Mouse (Mus musculus): Measurements from ENCODE around the gene Etfrf1. TPM values are rescaled to one million over a fixed set of nuclear protein-coding genes. Genes with fewer than 3 reads are reported as not detected.

Etfrf1 gene
- total RNA-seq, 2 experiments from 2014 or later, result 25.5 to 25.9 TPM

- no peak for DNase-seq (ENCODE audit: low spot score in 2 of 2)
Measured at GRCm38 (mm10) chr6:145215826-145216225, 4.9 kb downstream of the Etfrf1 start.

GRCm38 (mm10) chr6:145224246-145224645 lies 13.3 kb downstream of the Etfrf1 start:
- no peak for DNase-seq (ENCODE audit: low spot score in 2 of 2)

GRCm38 (mm10) chr6:145226296-145226695 lies 15.4 kb downstream of the Etfrf1 start:
- DNase-seq (ENCODE audit: low spot score in 2 of 2), result no peak

GRCm38 (mm10) chr6:145234391-145234790 lies 23.5 kb downstream of the Etfrf1 start:
- DNase-seq (ENCODE audit: low spot score in 2 of 2), result no peak

- DNase-seq (ENCODE audit: low spot score in 2 of 2), result no peak
Measured at GRCm38 (mm10) chr6:145235367-145235766, 24.4 kb downstream of the Etfrf1 start.

GRCm38 (mm10) chr6:145237148-145237547 lies 26.2 kb downstream of the Etfrf1 start:
- DNase-seq (ENCODE audit: low spot score in 2 of 2), result no peak

GRCm38 (mm10) chr6:145240285-145240684 lies 29.4 kb downstream of the Etfrf1 start:
- no peak for DNase-seq (ENCODE audit: low spot score in 2 of 2)

GRCm38 (mm10) chr6:145242521-145242920 lies 31.6 kb downstream of the Etfrf1 start:
- DNase-seq (ENCODE audit: low spot score in 2 of 2), result no peak

- DNase-seq (ENCODE audit: low spot score in 2 of 2), result no peak
Measured at GRCm38 (mm10) chr6:145246841-145247240, 35.9 kb downstream of the Etfrf1 start.

- no peak for DNase-seq (ENCODE audit: low spot score in 2 of 2)
Measured at GRCm38 (mm10) chr6:145247886-145248285, 37.0 kb downstream of the Etfrf1 start.

GRCm38 (mm10) chr6:145249291-145250184 lies 38.6 kb downstream of the Etfrf1 start:
- peak; percentile 24 to 29 for DNase-seq (ENCODE audit: low spot score in 2 of 2)

- peak; percentile 82 to 86 for DNase-seq (ENCODE audit: low spot score in 2 of 2)
Measured at GRCm38 (mm10) chr6:145250185-145250791, 39.4 kb downstream of the Etfrf1 start, which contains the start of gene Kras. Gene Kras (minus strand): TSS chr6:145250239.

- peak; percentile 15 to 28 for DNase-seq (ENCODE audit: low spot score in 2 of 2)
Measured at GRCm38 (mm10) chr6:145250820-145251219, 39.9 kb downstream of the Etfrf1 start.

GRCm38 (mm10) chr6:145255952-145256700 lies 45.2 kb downstream of the Etfrf1 start:
- no peak for DNase-seq (ENCODE audit: low spot score in 2 of 2)

- DNase-seq (ENCODE audit: low spot score in 2 of 2), result no peak
Measured at GRCm38 (mm10) chr6:145256701-145257073, 45.8 kb downstream of the Etfrf1 start.

GRCm38 (mm10) chr6:145262314-145262713 lies 51.4 kb downstream of the Etfrf1 start:
- no peak for DNase-seq (ENCODE audit: low spot score in 2 of 2)

Other genes with a start within 250 kb of the Etfrf1 start
- 10 to 100 TPM; 88.1 to 88.7 TPM for gene Bcat1, start 134.9 kb upstream of the Etfrf1 start, total RNA-seq (2021)
- gene Lrmp, start 95.5 kb upstream of the Etfrf1 start, total RNA-seq (2021), result 1 to 10 TPM; 3.3 to 3.5 TPM
- gene Casc1, start 129 bp upstream of the Etfrf1 start, total RNA-seq (2021), result 1 to 10 TPM; 1.7 to 2.4 TPM
- gene Kras, start 39.1 kb downstream of the Etfrf1 start, total RNA-seq (2021), result 10 to 100 TPM; 70.7 to 77.2 TPM